Mouse (Mus musculus) hindbrain, embryonic 14.5 days (tissue): ENCODE data around the gene Zbtb2. TPM values are rescaled to one million over a fixed set of nuclear protein-coding genes. Genes with fewer than 3 reads are reported as not detected.

Experiments used
- ATAC-seq: fragments of 200-750 bp; cut with Nextera tagmentation; 2 replicates; pipeline ENCODE4 v1.8.0; 2017; ENCODE audit warnings: moderate number of reproducible peaks, mild to moderate bottlenecking, moderate TSS enrichment, moderate library complexity; ENCODE audit not compliant: low FRiP score
- DNase-seq: peaks from one replicate; pipeline ENCODE4 v3.0.0-alpha.2; 2015; ENCODE audit warnings: low spot score
- H3K27ac ChIP-seq: fragments of 300-500 bp; sonication (generic); 2 replicates; pipeline ENCODE4 v1.5.1; 2014; ENCODE audit warnings: mild to moderate bottlenecking, moderate library complexity
- H3K27me3 ChIP-seq: fragments of 300-500 bp; sonication (generic); 2 replicates; pipeline ENCODE4 v1.6.1; 2014; ENCODE audit warnings: mild to moderate bottlenecking, low read length, mixed read lengths; ENCODE audit not compliant: control insufficient read depth, insufficient read depth
- H3K36me3 ChIP-seq: fragments of 300-500 bp; sonication (generic); replicated peaks from 2 replicates; pipeline ENCODE4 v1.6.1; 2014; ENCODE audit not compliant: control insufficient read depth, insufficient read depth
- H3K4me1 ChIP-seq: fragments of 300-500 bp; sonication (generic); replicated peaks from 2 replicates; pipeline ENCODE4 v1.6.1; 2014; ENCODE audit warnings: antibody characterized with exemption, low read length, mixed read lengths; ENCODE audit not compliant: control insufficient read depth, insufficient read depth
- H3K4me2 ChIP-seq: fragments of 300-500 bp; sonication (generic); replicated peaks from 2 replicates; pipeline ENCODE4 v1.6.1; 2014; ENCODE audit warnings: mild to moderate bottlenecking, moderate library complexity
- H3K4me3 ChIP-seq: fragments of 300-500 bp; sonication (generic); replicated peaks from 2 replicates; pipeline ENCODE4 v1.5.1; 2014; ENCODE audit warnings: mild to moderate bottlenecking, low read length
- H3K9ac ChIP-seq: fragments of 300-500 bp; sonication (generic); 2 replicates; pipeline ENCODE4 v1.6.1; 2014
- H3K9me3 ChIP-seq: fragments of 300-500 bp; sonication (generic); 2 replicates; pipeline ENCODE4 v1.6.1; 2016; ENCODE audit warnings: low read length; ENCODE audit not compliant: control insufficient read depth
- WGBS: fragments of 180-500 bp; shearing (Covaris S2); extraction: QIAGEN DNeasy Blood & Tissue Kit; methylation state at CpG from one replicate; pipeline ENCODE4 v1.1.7; 2014; 5-methylcytosine and 5-hydroxymethylcytosine counted together
- polyA plus RNA-seq: library from polyadenylated mRNA; unstranded; fragments of >200 nt; fragmentation: Nextera tagmentation; extraction: Ambion mirVana; gene quantifications from 2 replicates; pipeline ENCODE4 v1.2.1, GENCODE M21; 2014

The Zbtb2 gene
- polyA plus RNA-seq, 1 experiment from 2014 or later, result 15.2 TPM

DNA sequence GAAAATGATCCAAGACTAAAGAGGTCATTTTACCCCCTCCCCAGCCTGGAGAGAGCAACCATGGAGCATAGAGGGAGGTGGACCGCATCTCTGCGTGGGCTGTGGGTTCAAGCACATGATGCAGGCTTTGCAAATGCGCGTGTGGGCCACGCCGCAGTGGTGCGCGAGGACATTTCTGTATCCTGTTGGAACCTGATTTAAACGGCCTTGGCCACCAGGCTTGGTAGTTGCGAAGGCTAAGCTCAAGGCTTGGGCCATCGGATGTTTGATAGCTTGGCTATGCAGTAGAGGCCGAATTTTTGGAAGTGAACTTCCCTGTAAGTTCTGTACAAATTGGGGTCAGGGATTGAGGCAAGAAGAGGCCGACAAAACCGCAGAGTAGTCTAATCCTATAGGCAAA is 40.3 kb downstream of the Zbtb2 start:
- no peak overlapping the region for H3K9ac ChIP-seq
- H3K4me2 ChIP-seq, result no peak overlapping the region
- 98% methylated on average over 14 of the region's 14 CpGs for WGBS
- H3K9me3 ChIP-seq, result no peaks in the 10 kb centered on the region
- DNase-seq, result no peak
- peaks cover 6% of the 10 kb centered on the region; the same call in 1 of the 2 replicates for H3K4me1 ChIP-seq
- no peaks in the 10 kb centered on the region for H3K27me3 ChIP-seq
- no peak overlapping the region for H3K4me3 ChIP-seq
- no peak overlapping the region for H3K27ac ChIP-seq
- no peak for ATAC-seq
- H3K36me3 ChIP-seq, result no peaks in the 10 kb centered on the region

DNA sequence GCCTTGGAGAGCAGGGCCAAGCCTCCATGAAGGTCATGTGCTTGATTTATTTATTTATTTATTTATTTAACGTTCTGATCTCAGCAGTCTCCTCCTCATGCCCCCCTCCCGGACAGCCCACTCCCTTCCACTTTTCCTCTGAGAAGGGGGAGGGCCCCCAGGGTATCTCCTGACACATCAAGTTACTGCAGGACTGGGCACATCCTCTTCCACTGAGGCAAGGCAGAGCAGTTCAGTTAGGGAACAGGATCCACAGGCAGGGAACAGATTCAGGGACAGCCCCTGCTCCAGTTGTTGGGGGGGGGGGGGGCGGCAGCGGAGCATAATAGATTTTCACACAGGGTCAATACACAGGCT is 40.8 kb downstream of the Zbtb2 start:
- Histone ChIP-seq H3K27me3 (no peaks in the 10 kb centered on the region), H3K4me2 (peak overlapping the region; percentile 53; the same call in 1 of the 2 replicates), H3K36me3 (no peaks in the 10 kb centered on the region), H3K4me3 (no peak overlapping the region), H3K4me1 (peaks cover 6% of the 10 kb centered on the region; the same call in 1 of the 2 replicates), H3K9me3 (no peaks in the 10 kb centered on the region), H3K27ac (no peak overlapping the region), H3K9ac (no peak overlapping the region)
- peak; percentile 53; the same call in 1 of the 2 replicates for ATAC-seq
- WGBS, result 79% methylated on average over 4 of the region's 4 CpGs
- no peak for DNase-seq

DNA sequence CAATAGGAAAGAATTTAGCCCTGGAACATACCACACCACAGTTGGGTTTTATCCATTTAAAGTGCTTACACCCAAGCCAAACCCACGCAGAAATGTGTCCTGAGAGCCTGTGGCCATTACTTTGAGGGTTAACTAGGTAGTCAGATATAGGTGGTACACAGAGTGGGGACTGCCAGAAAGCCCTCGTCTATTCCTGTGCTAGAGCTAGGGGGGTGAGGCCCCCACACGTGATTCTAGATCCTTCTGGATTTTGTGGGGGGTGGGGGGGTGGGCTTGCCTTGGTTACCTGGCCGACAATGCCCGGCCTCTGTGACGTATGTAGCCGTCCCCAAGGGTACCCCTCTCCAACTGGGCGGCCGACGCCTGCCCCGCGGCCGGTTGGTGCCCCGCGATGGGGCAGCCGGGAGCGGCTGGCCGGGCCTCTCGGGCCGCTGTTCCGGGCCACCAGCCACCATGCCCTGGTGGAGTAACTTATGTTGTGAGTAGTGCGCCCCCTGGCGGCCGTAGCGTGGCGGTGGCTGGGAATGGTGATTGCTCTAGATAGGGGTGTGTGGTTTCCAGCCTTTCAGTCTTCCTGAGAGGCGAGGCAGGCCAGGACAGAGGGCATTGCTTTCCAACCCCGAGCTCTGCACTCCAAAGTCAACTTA is 41.3 kb downstream of the Zbtb2 start:
- peak overlapping the region; percentile 22 for H3K4me3 ChIP-seq
- DNase-seq, result peak; percentile 81
- H3K36me3 ChIP-seq, result no peaks in the 10 kb centered on the region
- H3K9me3 ChIP-seq, result no peaks in the 10 kb centered on the region
- peaks cover 6% of the 10 kb centered on the region; the same call in 1 of the 2 replicates for H3K4me1 ChIP-seq
- no peaks in the 10 kb centered on the region for H3K27me3 ChIP-seq
- 5% methylated on average over 27 of the region's 28 CpGs for WGBS
- H3K4me2 ChIP-seq, result peak overlapping the region; percentile 53
- ATAC-seq, result peak; percentile 90
- no peak overlapping the region for H3K9ac ChIP-seq
- no peak overlapping the region for H3K27ac ChIP-seq

DNA sequence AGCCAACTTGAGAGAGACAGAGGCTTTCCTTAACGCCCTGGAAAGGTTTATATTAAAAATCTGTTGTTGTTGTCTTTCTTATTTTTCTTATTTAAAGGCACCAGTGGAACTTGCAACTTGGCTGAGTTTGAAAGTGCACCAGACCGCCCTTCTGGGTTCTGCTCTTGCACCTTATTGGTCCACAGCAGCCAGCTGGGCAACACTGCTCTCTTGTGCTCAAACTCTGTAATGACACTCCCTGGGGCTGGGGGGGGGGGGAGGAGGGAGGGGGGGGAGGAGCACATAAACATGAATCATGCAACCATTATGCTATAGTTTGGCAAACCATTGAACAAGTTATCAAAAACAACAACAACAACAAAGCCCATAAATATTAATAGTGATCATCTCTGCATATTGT is 46.5 kb downstream of the Zbtb2 start:
- Histone ChIP-seq H3K27me3 (no peaks in the 10 kb centered on the region), H3K9me3 (no peaks in the 10 kb centered on the region), H3K27ac (no peak overlapping the region), H3K4me3 (no peak overlapping the region), H3K4me2 (no peak overlapping the region), H3K4me1 (peaks cover under 1% of the 10 kb centered on the region; the same call in 1 of the 2 replicates), H3K36me3 (no peaks in the 10 kb centered on the region), H3K9ac (no peak overlapping the region)
- no peak for ATAC-seq
- DNase-seq, result peak; percentile 46
- 15% methylated on average over 2 of the region's 2 CpGs for WGBS

DNA sequence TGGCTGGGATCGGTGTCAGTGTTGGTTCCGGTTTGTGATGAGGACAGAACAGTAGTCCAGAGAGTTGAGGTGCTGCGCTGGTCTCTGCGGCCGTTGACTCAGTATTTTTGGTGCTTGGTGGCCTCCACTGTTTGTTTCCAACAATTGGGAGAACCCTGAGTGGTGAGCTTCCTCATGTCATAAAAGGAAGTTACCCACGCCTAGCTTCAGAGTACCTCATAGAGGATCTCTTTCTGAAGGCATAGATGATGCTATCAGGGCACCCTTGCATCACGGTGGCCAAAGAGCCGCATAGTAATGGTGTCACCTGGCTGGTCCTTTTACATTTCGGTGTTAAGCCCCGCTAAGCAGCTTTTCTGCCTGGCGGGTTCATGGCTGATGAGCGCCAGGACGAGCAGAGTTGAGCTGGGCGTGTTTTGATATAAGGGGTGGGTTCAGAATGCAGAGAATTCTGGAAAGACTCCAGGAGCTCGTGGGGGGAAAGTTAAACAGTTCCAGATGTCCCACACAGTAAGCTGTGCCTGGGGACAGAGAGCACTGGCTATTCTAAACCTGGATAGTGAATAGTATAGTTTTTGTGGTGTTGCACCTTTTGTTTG is 48.9 kb downstream of the Zbtb2 start:
- ATAC-seq, result no peak
- no peak overlapping the region for H3K9ac ChIP-seq
- peaks cover 10% of the 10 kb centered on the region for H3K4me1 ChIP-seq
- no peaks in the 10 kb centered on the region for H3K27me3 ChIP-seq
- 0 out of 2 replicates have a peak overlapping the region, but pooled peaks have one; percentile 1 for H3K4me2 ChIP-seq
- H3K36me3 ChIP-seq, result no peaks in the 10 kb centered on the region
- H3K9me3 ChIP-seq, result no peaks in the 10 kb centered on the region
- H3K4me3 ChIP-seq, result no peak overlapping the region
- no peak overlapping the region for H3K27ac ChIP-seq
- WGBS, result 67% methylated on average over 15 of the region's 15 CpGs
- no peak for DNase-seq

DNA sequence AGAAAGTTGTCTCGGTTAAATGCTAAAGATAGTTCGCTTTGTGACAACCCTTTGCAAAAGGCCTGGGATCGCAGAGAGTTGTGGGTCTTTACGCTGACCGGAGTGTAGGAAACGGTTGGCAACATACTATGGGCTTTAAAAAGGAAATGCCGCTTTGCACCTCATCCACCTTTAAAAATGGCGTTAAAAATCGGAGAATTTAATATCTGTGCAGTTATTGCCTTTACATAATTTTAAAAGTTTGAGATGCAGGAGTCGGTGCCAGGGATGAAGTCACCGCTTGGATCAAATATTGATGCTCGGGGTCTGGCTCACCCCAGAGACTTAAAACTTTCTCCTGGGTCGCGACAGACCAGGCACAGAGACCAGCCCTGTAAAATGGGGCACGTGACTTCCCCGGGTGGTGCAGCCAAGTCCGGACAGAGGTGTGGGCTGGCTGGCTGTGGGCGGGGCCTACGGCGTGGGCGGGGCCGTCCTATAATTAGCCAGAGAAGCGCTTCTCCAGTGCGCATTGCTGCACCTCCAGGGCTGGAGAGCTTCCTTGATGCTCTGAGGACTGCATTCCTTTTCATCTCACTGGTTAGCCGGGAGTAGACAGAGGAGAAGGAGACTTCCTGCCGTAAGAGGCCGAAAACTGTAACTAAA is 53.7 kb downstream of the Zbtb2 start:
- H3K4me2 ChIP-seq, result peak overlapping the region; percentile 62
- H3K9me3 ChIP-seq, result no peaks in the 10 kb centered on the region
- peak overlapping the region; percentile 28 for H3K4me3 ChIP-seq
- ATAC-seq (peak; percentile 70), DNase-seq (peak; percentile 55)
- H3K9ac ChIP-seq, result peak overlapping the region; percentile 36
- H3K27me3 ChIP-seq, result no peaks in the 10 kb centered on the region
- no peaks in the 10 kb centered on the region for H3K36me3 ChIP-seq
- WGBS, result 8% methylated on average over 27 of the region's 27 CpGs
- H3K4me1 ChIP-seq, result peaks cover 11% of the 10 kb centered on the region
- no peak overlapping the region for H3K27ac ChIP-seq

DNA sequence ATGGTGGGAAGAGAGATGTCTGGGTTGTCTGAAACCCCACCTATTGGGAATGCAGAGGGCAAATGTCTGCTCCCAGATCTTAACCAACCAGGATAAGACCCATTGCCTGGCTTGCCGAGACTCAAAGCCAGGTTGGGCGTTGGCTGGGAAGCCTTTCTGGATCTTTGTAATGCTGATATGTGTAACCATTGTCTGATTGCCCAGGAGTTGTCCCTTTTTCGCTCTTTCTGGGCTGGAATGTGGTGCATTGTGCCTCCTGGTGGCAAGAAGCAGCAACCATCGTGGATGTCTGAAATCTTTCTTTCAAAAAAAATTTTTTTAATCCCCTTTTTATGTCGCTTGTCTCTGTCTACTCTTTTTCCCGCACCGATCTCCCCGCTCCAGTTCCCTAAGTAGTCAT is 54.6 kb downstream of the Zbtb2 start:
- Histone ChIP-seq H3K9me3 (no peaks in the 10 kb centered on the region), H3K36me3 (no peaks in the 10 kb centered on the region), H3K27ac (0 out of 2 replicates have a peak overlapping the region, but pooled peaks have one; percentile 9), H3K27me3 (no peaks in the 10 kb centered on the region), H3K4me1 (peaks cover 11% of the 10 kb centered on the region), H3K9ac (0 out of 2 replicates have a peak overlapping the region, but pooled peaks have one; percentile 36), H3K4me2 (peak overlapping the region; percentile 62; the same call in 1 of the 2 replicates), H3K4me3 (no peak overlapping the region)
- 7% methylated on average over 8 of the region's 8 CpGs for WGBS
- ATAC-seq (no peak; the same call in 1 of the 2 replicates), DNase-seq (peak; percentile 78)

DNA sequence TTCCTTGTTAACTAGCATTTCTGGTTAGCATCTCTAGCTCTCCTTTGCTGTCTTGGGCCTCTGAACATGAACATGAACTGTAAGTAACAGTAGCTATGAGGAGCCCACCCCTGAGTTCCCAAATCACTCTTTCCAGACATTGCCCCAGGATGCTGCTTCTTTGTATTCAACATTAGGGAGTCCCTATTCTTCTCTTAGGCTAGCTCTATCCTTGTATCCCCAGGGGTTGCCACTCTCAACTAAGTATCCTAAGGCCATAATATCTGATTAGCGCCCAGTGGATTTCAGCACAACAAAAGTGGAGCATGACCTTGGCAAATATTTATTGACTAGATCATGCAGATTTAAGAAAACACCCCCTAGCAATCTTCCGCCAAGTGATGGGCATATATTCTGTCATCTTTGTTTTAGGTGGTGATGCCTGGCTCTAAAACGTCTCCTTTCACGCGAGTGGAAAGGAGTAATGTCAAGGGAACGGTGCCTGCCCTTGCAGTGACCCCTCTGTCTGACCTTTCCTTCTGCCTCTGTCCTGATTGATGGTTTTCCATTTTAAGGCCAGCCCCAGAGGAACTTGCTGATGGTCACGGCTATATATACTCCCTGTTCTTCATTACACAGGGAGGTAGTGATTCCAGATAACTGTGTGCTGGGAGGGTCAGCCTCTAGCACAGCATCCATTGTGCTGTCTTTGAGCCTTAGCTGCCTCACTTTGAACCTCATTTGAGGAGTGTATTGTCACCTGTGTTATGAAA is 55.5 kb downstream of the Zbtb2 start:
- WGBS, result 39% methylated on average over 7 of the region's 7 CpGs
- Histone ChIP-seq H3K4me2 (no peak overlapping the region), H3K9me3 (no peaks in the 10 kb centered on the region), H3K9ac (no peak overlapping the region), H3K36me3 (no peaks in the 10 kb centered on the region), H3K4me3 (no peak overlapping the region), H3K27me3 (no peaks in the 10 kb centered on the region), H3K4me1 (peaks cover 11% of the 10 kb centered on the region), H3K27ac (no peak overlapping the region)
- ATAC-seq (no peak), DNase-seq (no peak)

DNA sequence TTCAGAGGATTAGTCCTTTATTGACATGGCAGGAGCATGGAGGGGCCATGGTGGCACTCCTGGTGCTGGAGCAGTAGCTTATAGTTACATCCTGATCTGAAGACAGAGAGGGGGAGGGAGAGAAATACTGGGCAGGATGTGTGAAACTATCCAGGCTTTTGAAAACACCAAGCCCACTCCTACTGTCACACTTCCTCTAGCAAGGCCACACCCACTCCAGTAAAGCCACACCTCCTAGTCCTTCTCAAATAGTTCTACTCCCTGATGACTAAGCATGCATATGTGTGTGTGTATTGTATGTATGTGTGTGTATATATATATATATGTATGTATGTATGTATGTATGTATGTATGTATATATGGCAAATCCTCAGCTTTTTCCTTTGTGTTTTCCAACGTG is 60.2 kb downstream of the Zbtb2 start:
- Histone ChIP-seq H3K36me3 (no peaks in the 10 kb centered on the region), H3K4me3 (no peak overlapping the region), H3K4me1 (no peaks in the 10 kb centered on the region), H3K4me2 (no peak overlapping the region), H3K9ac (no peak overlapping the region), H3K27me3 (no peaks in the 10 kb centered on the region), H3K27ac (no peak overlapping the region), H3K9me3 (no peaks in the 10 kb centered on the region)
- DNase-seq (no peak), ATAC-seq (no peak)
- WGBS, result 71% methylated on average over 1 of the region's 1 CpGs
